Mouse (Mus musculus) stomach, embryonic 16.5 days (tissue): ENCODE results near the gene Mxd1. TPM values are rescaled to one million over a fixed set of nuclear protein-coding genes. Genes with fewer than 3 reads are reported as not detected.

ENCODE experiments used
- ATAC-seq: fragments of 200-750 bp; cut with Nextera tagmentation; 2 replicates; pipeline ENCODE4 v1.8.0; 2017; ENCODE audit warnings: moderate number of reproducible peaks, moderate TSS enrichment; ENCODE audit not compliant: insufficient read depth, low FRiP score
- H3K27ac ChIP-seq: fragments of 300-500 bp; sonication (generic); 2 replicates; pipeline ENCODE4 v1.5.1; 2014; ENCODE audit warnings: low read length
- H3K27me3 ChIP-seq: fragments of 300-500 bp; sonication (generic); 2 replicates; pipeline ENCODE4 v1.6.1; 2014; ENCODE audit warnings: low read length, control low read depth, mixed read lengths; ENCODE audit not compliant: control insufficient read depth, insufficient read depth
- H3K36me3 ChIP-seq: fragments of 300-500 bp; sonication (generic); 2 replicates; pipeline ENCODE4 v1.6.1; 2014; ENCODE audit warnings: low read length; ENCODE audit not compliant: control insufficient read depth, insufficient read depth
- H3K4me1 ChIP-seq: fragments of 300-500 bp; sonication (generic); 2 replicates; pipeline ENCODE4 v1.6.1; 2014; ENCODE audit warnings: low read length, control low read depth, mixed read lengths; ENCODE audit not compliant: control insufficient read depth, insufficient read depth
- H3K4me2 ChIP-seq: fragments of 300-500 bp; sonication (generic); 2 replicates; pipeline ENCODE4 v1.6.1; 2014; ENCODE audit warnings: low read depth, low read length, mixed read lengths
- H3K4me3 ChIP-seq: fragments of 300-500 bp; sonication (generic); replicated peaks from 2 replicates; pipeline ENCODE4 v1.5.1; 2014; ENCODE audit warnings: mild to moderate bottlenecking, low read length
- H3K9ac ChIP-seq: fragments of 300-500 bp; sonication (generic); 2 replicates; pipeline ENCODE4 v1.6.1; 2014; ENCODE audit warnings: low read length
- H3K9me3 ChIP-seq: fragments of 300-500 bp; sonication (generic); replicated peaks from 2 replicates; pipeline ENCODE4 v1.6.1; 2016; ENCODE audit warnings: low read length, control low read depth; ENCODE audit not compliant: control insufficient read depth
- WGBS: fragments of 180-500 bp; shearing (Covaris S2); extraction: QIAGEN DNeasy Blood & Tissue Kit; methylation state at CpG from one replicate; pipeline ENCODE4 v1.1.7; 2014; 5-methylcytosine and 5-hydroxymethylcytosine counted together
- polyA plus RNA-seq: library from polyadenylated mRNA; unstranded; fragments of >200 nt; fragmentation: Nextera tagmentation; extraction: Ambion mirVana; gene quantifications from 2 replicates; pipeline ENCODE4 v1.2.1, GENCODE M21; 2015

Mxd1 gene
- polyA plus RNA-seq, 1 experiment from 2014 or later, result 21.5 TPM

GRCm38 (mm10) chr6:86640161-86640560, 28.8 kb downstream of the Mxd1 start:
- peaks cover 6% of the 10 kb centered on the region; the same call in 1 of the 2 replicates for H3K4me1 ChIP-seq
- 66% methylated on average over 3 of the region's 3 CpGs for WGBS
- no peak overlapping the region for H3K9ac ChIP-seq
- H3K4me2 ChIP-seq, result no peak overlapping the region
- H3K27me3 ChIP-seq, result no peaks in the 10 kb centered on the region
- H3K9me3 ChIP-seq, result no peaks in the 10 kb centered on the region
- H3K4me3 ChIP-seq, result no peak overlapping the region
- H3K36me3 ChIP-seq, result no peaks in the 10 kb centered on the region
- no peak for ATAC-seq
- no peak overlapping the region for H3K27ac ChIP-seq

- Histone ChIP-seq H3K4me3 (no peak overlapping the region), H3K9ac (no peak overlapping the region), H3K27ac (no peak overlapping the region), H3K4me1 (peaks cover 6% of the 10 kb centered on the region; the same call in 1 of the 2 replicates), H3K4me2 (no peak overlapping the region), H3K27me3 (no peaks in the 10 kb centered on the region), H3K9me3 (no peaks in the 10 kb centered on the region), H3K36me3 (no peaks in the 10 kb centered on the region)
- WGBS, result 71% methylated on average over 18 of the region's 18 CpGs
- ATAC-seq, result peak; percentile 54
Observed at GRCm38 (mm10) chr6:86639180-86640160, 29.5 kb downstream of the Mxd1 start.

GRCm38 (mm10) chr6:86638434-86638833, 30.5 kb downstream of the Mxd1 start:
- WGBS, result 19% methylated on average over 2 of the region's 2 CpGs
- no peak for ATAC-seq
- Histone ChIP-seq H3K4me1 (peaks cover 6% of the 10 kb centered on the region; the same call in 1 of the 2 replicates), H3K4me2 (no peak overlapping the region), H3K9me3 (no peaks in the 10 kb centered on the region), H3K9ac (no peak overlapping the region), H3K27me3 (no peaks in the 10 kb centered on the region), H3K4me3 (no peak overlapping the region), H3K27ac (no peak overlapping the region), H3K36me3 (no peaks in the 10 kb centered on the region)

- H3K4me3 ChIP-seq, result no peak overlapping the region
- H3K27me3 ChIP-seq, result no peaks in the 10 kb centered on the region
- ATAC-seq, result no peak
- H3K4me1 ChIP-seq, result peaks cover 6% of the 10 kb centered on the region; the same call in 1 of the 2 replicates
- H3K27ac ChIP-seq, result no peak overlapping the region
- H3K4me2 ChIP-seq, result no peak overlapping the region
- WGBS, result 85% methylated on average over 2 of the region's 2 CpGs
- no peak overlapping the region for H3K9ac ChIP-seq
- no peaks in the 10 kb centered on the region for H3K36me3 ChIP-seq
- H3K9me3 ChIP-seq, result no peaks in the 10 kb centered on the region
Observed at GRCm38 (mm10) chr6:86637860-86638259, 31.1 kb downstream of the Mxd1 start.

- no peak overlapping the region for H3K4me2 ChIP-seq
- no peak overlapping the region for H3K27ac ChIP-seq
- H3K4me3 ChIP-seq, result no peak overlapping the region
- H3K9ac ChIP-seq, result no peak overlapping the region
- no peaks in the 10 kb centered on the region for H3K36me3 ChIP-seq
- WGBS, result 45% methylated on average over 4 of the region's 4 CpGs
- no peaks in the 10 kb centered on the region for H3K9me3 ChIP-seq
- H3K27me3 ChIP-seq, result no peaks in the 10 kb centered on the region
- ATAC-seq, result no peak
- peaks cover 6% of the 10 kb centered on the region; the same call in 1 of the 2 replicates for H3K4me1 ChIP-seq
Observed at GRCm38 (mm10) chr6:86637171-86637835, 31.7 kb downstream of the Mxd1 start.

- Histone ChIP-seq H3K9ac (no peak overlapping the region), H3K36me3 (no peaks in the 10 kb centered on the region), H3K4me2 (no peak overlapping the region), H3K4me1 (peaks cover 6% of the 10 kb centered on the region; the same call in 1 of the 2 replicates), H3K9me3 (no peaks in the 10 kb centered on the region), H3K4me3 (no peak overlapping the region), H3K27me3 (no peaks in the 10 kb centered on the region), H3K27ac (no peak overlapping the region; the same call in 1 of the 2 replicates)
- WGBS, result 50% methylated on average over 2 of the region's 2 CpGs
- ATAC-seq, result peak; percentile 80
Observed at GRCm38 (mm10) chr6:86636495-86636894, 32.5 kb downstream of the Mxd1 start.

GRCm38 (mm10) chr6:86630141-86630540, 38.8 kb downstream of the Mxd1 start:
- no peaks in the 10 kb centered on the region for H3K4me1 ChIP-seq
- ATAC-seq, result no peak
- no peaks in the 10 kb centered on the region for H3K36me3 ChIP-seq
- no peaks in the 10 kb centered on the region for H3K27me3 ChIP-seq
- no peak overlapping the region for H3K4me2 ChIP-seq
- H3K27ac ChIP-seq, result no peak overlapping the region
- H3K4me3 ChIP-seq, result no peak overlapping the region
- H3K9ac ChIP-seq, result no peak overlapping the region
- 58% methylated on average over 3 of the region's 3 CpGs for WGBS
- H3K9me3 ChIP-seq, result no peaks in the 10 kb centered on the region

GRCm38 (mm10) chr6:86627946-86628345, 41.0 kb downstream of the Mxd1 start, which contains the start of gene Asprv1:
Gene Asprv1 (plus strand): TSS chr6:86628164.
- Histone ChIP-seq H3K4me2 (no peak within 1 kb of the TSS), H3K9me3 (no peaks in the 10 kb centered on the region), H3K27ac (peak within 1 kb of the TSS; percentile 65; the same call in 1 of the 2 replicates), H3K4me1 (no peaks in the 10 kb centered on the region), H3K9ac (peak within 1 kb of the TSS; percentile 16; the same call in 1 of the 2 replicates), H3K27me3 (no peaks in the 10 kb centered on the region), H3K4me3 (peak within 1 kb of the TSS; percentile 23), H3K36me3 (no peaks in the 10 kb centered on the region)
- 58% methylated on average over 10 of the region's 10 CpGs for WGBS
- ATAC-seq, result no peak; the same call in 1 of the 2 replicates
